Mouse (Mus musculus) liver, embryonic 14.5 days (tissue): Measurements from ENCODE around the gene Acin1. TPM values are rescaled to one million over a fixed set of nuclear protein-coding genes. Genes with fewer than 3 reads are reported as not detected.

ENCODE experiments used
- ATAC-seq: fragments of 200-750 bp; cut with Nextera tagmentation; 2 replicates; pipeline ENCODE4 v1.8.0; 2017; ENCODE audit warnings: moderate number of reproducible peaks, mild to moderate bottlenecking, moderate library complexity; ENCODE audit not compliant: insufficient read depth
- DNase-seq, 3 experiments: peaks; one replicate each; pipeline ENCODE4 v3.0.0-alpha.2; 2012 to 2013; ENCODE audit warnings: low read depth in 3 of 3, low spot score in 3 of 3
- H3K27ac ChIP-seq: fragments of 300-500 bp; sonication (generic); 2 replicates; pipeline ENCODE4 v1.5.1; 2014; ENCODE audit warnings: moderate library complexity, mild to moderate bottlenecking, control low read depth, inconsistent platforms
- H3K27me3 ChIP-seq: fragments of 300-500 bp; sonication (generic); 2 replicates; pipeline ENCODE4 v1.6.1; 2014; ENCODE audit warnings: mild to moderate bottlenecking, low read length, moderate library complexity; ENCODE audit not compliant: control insufficient read depth, insufficient read depth
- H3K36me3 ChIP-seq: fragments of 300-500 bp; sonication (generic); replicated peaks from 2 replicates; pipeline ENCODE4 v1.6.1; 2014; ENCODE audit warnings: low read depth; ENCODE audit not compliant: control insufficient read depth, insufficient read depth
- H3K4me1 ChIP-seq, 2 experiments: fragments of 200-500 bp in 1 of 2; fragments of 300-500 bp in 1 of 2; sonication (generic) in 1 of 2; replicated peaks; 2 replicates each; pipeline ENCODE4 v1.6.1; 2012 to 2014; ENCODE audit warnings: antibody characterized with exemption in 1 of 2, inconsistent platforms in 1 of 2, low read length in 1 of 2; ENCODE audit not compliant: control insufficient read depth in 2 of 2, insufficient read depth in 2 of 2
- H3K4me2 ChIP-seq: fragments of 300-500 bp; sonication (generic); 2 replicates; pipeline ENCODE4 v1.6.1; 2014; ENCODE audit warnings: low read depth, mild to moderate bottlenecking, control low read depth, moderate library complexity
- H3K4me3 ChIP-seq, 2 experiments: fragments of 200-500 bp in 1 of 2; fragments of 300-500 bp in 1 of 2; sonication (generic) in 1 of 2; 2 replicates each; pipeline ENCODE4 v1.5.1; 2012 to 2014; ENCODE audit warnings: low read depth in 2 of 2, low read length in 2 of 2, mild to moderate bottlenecking in 2 of 2, control low read depth in 1 of 2, inconsistent platforms in 1 of 2, moderate library complexity in 1 of 2; ENCODE audit not compliant: insufficient read depth in 1 of 2
- H3K9ac ChIP-seq: fragments of 300-500 bp; sonication (generic); replicated peaks from 2 replicates; pipeline ENCODE4 v1.6.1; 2014; ENCODE audit warnings: mild to moderate bottlenecking, control low read depth, moderate library complexity
- H3K9me3 ChIP-seq: fragments of 300-500 bp; sonication (generic); 2 replicates; pipeline ENCODE4 v1.6.1; 2016; ENCODE audit warnings: low read length, mixed read lengths; ENCODE audit not compliant: control insufficient read depth
- CTCF ChIP-seq: IDR thresholded peaks from 2 replicates; pipeline ENCODE4 v1.5.1; 2016; ENCODE audit warnings: antibody characterized with exemption, low read depth, control low read depth
- EP300 ChIP-seq: IDR thresholded peaks from 2 replicates; pipeline ENCODE4 v1.6.1; 2016; ENCODE audit warnings: antibody characterized with exemption, low read depth
- WGBS: fragments of 180-500 bp; shearing (Covaris S2); extraction: QIAGEN DNeasy Blood & Tissue Kit; methylation state at CpG from one replicate; pipeline ENCODE4 v1.1.7; 2014; ENCODE audit not compliant: insufficient replicate concordance; 5-methylcytosine and 5-hydroxymethylcytosine counted together
- polyA plus RNA-seq, 2 experiments: library from polyadenylated mRNA; depleted of rRNA in 1 of 2; stranded (reverse) in 1 of 2; unstranded in 1 of 2; fragments of >200 nt; fragmentation: Nextera tagmentation in 1 of 2; extraction: Ambion mirVana in 1 of 2; gene quantifications; 2 replicates each; pipeline versions ENCODE4 v1.2.1 to v1.2.3; 2012 to 2014

Acin1 gene
- polyA plus RNA-seq, 2 experiments, result 43.2 to 64.5 TPM

DNA sequence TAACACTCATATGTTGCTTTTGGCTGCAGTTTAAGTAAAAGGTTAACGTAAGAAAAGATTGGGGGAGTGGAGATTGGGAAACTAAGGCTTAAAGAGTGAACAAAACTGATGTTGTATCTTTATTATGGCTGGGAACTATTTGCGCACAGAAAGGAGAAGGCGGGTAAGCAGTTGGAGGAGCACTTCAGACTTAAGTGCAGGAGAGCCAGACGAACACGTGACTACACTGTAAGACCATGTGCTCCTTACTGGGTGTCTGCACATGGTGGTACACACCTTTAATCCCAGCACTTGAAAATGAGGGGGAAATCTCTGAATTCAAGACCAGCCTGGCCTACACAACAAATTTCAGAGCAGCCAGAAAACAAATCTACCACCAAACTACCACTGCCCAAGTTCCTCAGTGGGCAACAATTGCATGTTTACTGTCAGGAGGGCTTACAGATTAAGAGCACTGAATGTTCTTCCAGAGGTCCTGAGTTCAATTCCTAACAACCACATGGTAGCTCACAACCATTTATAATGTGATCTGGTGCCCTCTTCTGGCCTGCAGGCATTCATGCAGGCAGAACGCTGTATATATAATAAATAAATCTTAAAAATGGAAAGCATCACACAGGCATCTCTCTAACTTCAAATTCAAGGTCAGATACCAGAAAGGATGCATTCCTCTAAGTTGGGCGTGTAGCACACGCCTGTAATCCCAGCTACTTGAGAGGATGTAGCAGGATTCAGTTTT lies 39.7 kb downstream of the Acin1 start:
- Histone ChIP-seq H3K27me3 (no peaks in the 10 kb centered on the region), H3K4me2 (no peak overlapping the region), H3K9me3 (no peaks in the 10 kb centered on the region), H3K9ac (no peak overlapping the region), H3K27ac (no peak overlapping the region), H3K36me3 (peaks cover 90% of the 10 kb centered on the region), H3K4me1 (0 out of 4 replicates have a peak, but pooled peaks cover 0 to 3% of the 10 kb centered on the region in 2 experiments), H3K4me3 (no peak overlapping the region)
- ATAC-seq (no peak), DNase-seq (no peak)
- WGBS, result 87% methylated on average over 8 of the region's 8 CpGs
- TF ChIP-seq EP300 (no peak), CTCF (peak; percentile 56)

DNA sequence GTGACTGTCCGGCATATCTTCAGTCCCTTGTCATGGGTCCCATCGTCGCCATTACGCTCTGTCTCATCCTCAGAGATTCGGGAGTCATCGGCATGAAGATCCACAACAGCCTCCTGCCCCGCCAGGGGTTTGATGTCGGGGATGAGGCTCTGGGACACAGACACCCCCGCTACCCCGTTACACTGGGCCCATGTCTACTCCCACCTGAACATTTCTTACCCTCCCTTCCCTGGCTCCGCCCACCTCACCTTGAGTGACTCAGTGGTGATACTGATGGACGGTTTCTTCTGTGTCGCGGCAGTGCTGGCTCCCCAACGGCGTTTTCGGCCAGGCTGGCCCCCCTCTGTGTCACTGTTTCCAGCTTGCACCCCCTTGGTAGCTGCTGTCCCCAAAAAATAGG lies 40.3 kb downstream of the Acin1 start:
- 91% methylated on average over 17 of the region's 17 CpGs for WGBS
- Histone ChIP-seq H3K36me3 (peaks cover 88% of the 10 kb centered on the region), H3K9me3 (no peaks in the 10 kb centered on the region)

DNA sequence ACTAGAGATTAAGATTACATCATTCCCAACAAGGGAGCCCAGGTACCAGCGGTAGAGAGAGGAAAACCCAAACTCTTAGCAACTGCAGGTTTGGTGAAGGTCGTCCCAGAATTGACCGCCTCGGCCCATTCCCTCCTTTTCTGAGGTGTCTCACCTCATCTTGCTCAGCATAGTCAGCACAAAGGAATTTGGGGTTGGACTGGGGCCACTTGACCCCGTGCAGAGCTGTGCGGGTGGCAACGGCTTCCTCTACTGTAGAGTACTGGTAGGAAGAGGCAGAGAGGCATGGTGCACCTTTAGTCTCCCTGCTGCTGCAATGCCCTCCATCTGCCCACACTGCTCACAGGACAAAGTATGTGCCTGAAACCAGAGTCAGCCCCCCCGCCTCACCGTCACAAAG lies 42.4 kb downstream of the Acin1 start:
- WGBS, result 86% methylated on average over 9 of the region's 9 CpGs
- Histone ChIP-seq H3K9me3 (no peaks in the 10 kb centered on the region), H3K4me2 (no peak overlapping the region), H3K36me3 (peaks cover 68% of the 10 kb centered on the region), H3K4me3 (no peak overlapping the region), H3K27ac (no peak overlapping the region), H3K4me1 (no peaks in the 10 kb centered on the region), H3K27me3 (peaks cover 3% of the 10 kb centered on the region; the same call in 1 of the 2 replicates), H3K9ac (no peak overlapping the region)
- ATAC-seq, result no peak
- TF ChIP-seq EP300 (no peak), CTCF (no peak)
- no peak for DNase-seq

More for the DNA sequence above, 40.3 kb downstream of the Acin1 start:
- no peaks in the 10 kb centered on the region for H3K4me1 ChIP-seq
- no peak overlapping the region for H3K9ac ChIP-seq
- no peak overlapping the region for H3K27ac ChIP-seq
- no peak overlapping the region for H3K4me3 ChIP-seq
- no peak for ATAC-seq
- TF ChIP-seq EP300, result no peak
- no peak for TF ChIP-seq CTCF
- DNase-seq, result no peak
- H3K4me2 ChIP-seq, result no peak overlapping the region
- no peaks in the 10 kb centered on the region for H3K27me3 ChIP-seq

GRCm38 (mm10) chr14:54643011-54643410 lies 43.7 kb downstream of the Acin1 start:
- TF ChIP-seq CTCF (no peak), EP300 (no peak)
- H3K27me3 ChIP-seq, result peaks cover 3% of the 10 kb centered on the region; the same call in 1 of the 2 replicates
- 69% methylated on average over 2 of the region's 2 CpGs for WGBS
- H3K9ac ChIP-seq, result no peak overlapping the region
- no peak for DNase-seq
- peaks cover 59% of the 10 kb centered on the region for H3K36me3 ChIP-seq
- H3K9me3 ChIP-seq, result no peaks in the 10 kb centered on the region
- no peak overlapping the region for H3K27ac ChIP-seq
- ATAC-seq, result no peak
- no peak overlapping the region for H3K4me3 ChIP-seq
- no peaks in the 10 kb centered on the region for H3K4me1 ChIP-seq
- no peak overlapping the region for H3K4me2 ChIP-seq

DNA sequence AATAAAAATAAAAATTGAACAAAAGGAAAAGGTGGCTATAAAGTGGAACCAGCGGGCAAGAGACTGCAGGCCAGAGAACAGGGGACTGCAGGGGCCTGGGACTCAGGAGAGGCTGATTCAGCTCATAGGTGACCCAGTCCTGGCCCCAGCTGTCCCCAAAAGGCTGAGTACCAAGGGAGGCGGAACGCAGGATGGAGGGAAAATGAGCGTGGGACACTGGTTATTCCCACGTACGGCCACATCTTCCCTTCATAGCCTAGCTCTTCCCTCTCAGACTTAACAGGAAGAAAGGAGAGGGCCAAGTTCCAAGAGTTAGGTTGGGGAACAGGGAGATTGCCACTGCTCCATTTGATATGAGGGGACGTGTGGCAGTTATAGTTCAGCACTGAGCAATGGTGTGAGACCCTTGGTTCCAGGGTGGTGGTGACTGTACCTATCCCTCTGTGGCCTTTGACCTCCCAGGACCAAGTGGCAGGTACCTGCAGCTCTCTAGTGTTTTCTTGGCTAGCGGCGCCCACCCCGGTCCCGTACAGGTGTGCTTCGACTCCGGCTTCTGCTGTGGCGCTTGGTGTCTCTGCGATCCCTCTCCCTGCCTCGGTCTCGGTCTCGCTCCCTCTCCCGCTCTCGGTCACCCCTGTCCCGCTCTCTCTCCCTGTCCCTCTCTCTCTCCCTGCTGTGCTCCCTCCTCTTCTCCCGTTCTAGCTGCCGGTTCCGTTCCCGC lies 44.3 kb downstream of the Acin1 start:
- Histone ChIP-seq H3K4me1 (no peaks in the 10 kb centered on the region), H3K9ac (no peak overlapping the region), H3K4me2 (no peak overlapping the region; the same call in 1 of the 2 replicates), H3K4me3 (no peak overlapping the region), H3K36me3 (peaks cover 53% of the 10 kb centered on the region), H3K27me3 (peaks cover 3% of the 10 kb centered on the region; the same call in 1 of the 2 replicates), H3K27ac (no peak overlapping the region), H3K9me3 (no peaks in the 10 kb centered on the region)
- DNase-seq (no peak), ATAC-seq (no peak)
- 86% methylated on average over 25 of the region's 25 CpGs for WGBS
- no peak for TF ChIP-seq EP300
